Mouse (Mus musculus): Measurements from ENCODE around the gene Tex38.

DNA sequence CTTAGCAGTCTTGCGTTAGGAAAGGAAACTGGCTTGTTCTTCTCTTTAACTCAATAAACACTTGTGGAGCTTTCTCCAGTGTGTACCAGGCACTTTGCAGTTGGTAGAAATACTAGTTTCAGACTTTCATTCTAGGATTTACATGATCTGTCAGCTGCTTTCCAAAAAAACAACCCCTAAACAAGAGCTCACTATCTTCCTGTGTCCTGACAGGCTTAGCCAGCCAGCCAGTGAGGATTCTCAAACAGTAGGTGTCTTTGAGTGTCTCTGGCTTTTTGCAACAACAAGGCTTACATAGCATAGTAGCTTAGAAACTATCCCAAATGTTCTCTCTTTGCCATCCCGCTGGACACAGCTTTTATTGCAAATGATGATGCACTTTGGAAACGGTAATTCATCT lies 26.7 kb downstream of the Tex38 start:
- no peak for TF ChIP-seq CTCF (IDR thresholded peaks at IDR 0.05; ENCODE audit: low read depth, low read length)
- TF ChIP-seq POLR2A (IDR thresholded peaks at IDR 0.05; ENCODE audit: insufficient read depth, low read length) = no peak
- no peak for TF ChIP-seq EP300 (IDR thresholded peaks at IDR 0.05; ENCODE audit: insufficient read depth, low read depth, low read length)
